Mouse (Mus musculus): ENCODE data around the gene Cox7a2l. TPM values are rescaled to one million over a fixed set of nuclear protein-coding genes. Genes with fewer than 3 reads are reported as not detected.

Cox7a2l gene
- 197 and 227 TPM in 2 replicates for polyA plus RNA-seq (2015; fragmentation: Nextera tagmentation; extraction: Ambion mirVana)

- Histone ChIP-seq H3K4me2 (ENCODE audit: low read length) (no peak within 1 kb of the TSS), H3K36me3 (ENCODE audit: control insufficient read depth, insufficient read depth, low read length) (no peaks in the 10 kb centered on the region), H3K27me3 (replicated peaks; ENCODE audit: control insufficient read depth, insufficient read depth, low read length) (no peaks in the 10 kb centered on the region), H3K9ac (ENCODE audit: low read depth, low read length) (no peak within 1 kb of the TSS), H3K4me3 (ENCODE audit: low read length) (no peak within 1 kb of the TSS), H3K9me3 (ENCODE audit: control insufficient read depth, low read length) (no peaks in the 10 kb centered on the region), H3K27ac (ENCODE audit: low read depth, low read length) (no peak within 1 kb of the TSS), H3K4me1 (ENCODE audit: control insufficient read depth, insufficient read depth, low read depth, low read length) (peaks cover 11% of the 10 kb centered on the region)
- 95% methylated on average over 8 of the region's 8 CpGs for WGBS
- no peak for ATAC-seq
These were observed at the start of gene Cox7a2l for GRCm38 (mm10) chr17:83517280-83518015. Cox7a2l (minus strand) TSS chr17:83517330.

- H3K9me3 ChIP-seq (ENCODE audit: control insufficient read depth, low read length), result no peaks in the 10 kb centered on the region
- no peak overlapping the region for H3K4me3 ChIP-seq (ENCODE audit: low read length)
- H3K9ac ChIP-seq (ENCODE audit: low read depth, low read length), result no peak overlapping the region
- WGBS, result 37% methylated on average over 4 of the region's 4 CpGs
- ATAC-seq, result peak; percentile 77
- no peak overlapping the region for H3K4me2 ChIP-seq (ENCODE audit: low read length)
- no peaks in the 10 kb centered on the region for H3K36me3 ChIP-seq (ENCODE audit: control insufficient read depth, insufficient read depth, low read length)
- no peaks in the 10 kb centered on the region for H3K27me3 ChIP-seq (replicated peaks; ENCODE audit: control insufficient read depth, insufficient read depth, low read length)
- H3K4me1 ChIP-seq (ENCODE audit: control insufficient read depth, insufficient read depth, low read depth, low read length), result peaks cover 3% of the 10 kb centered on the region; the same call in 1 of the 2 replicates
- H3K27ac ChIP-seq (ENCODE audit: low read depth, low read length), result no peak overlapping the region
These were observed 48.4 kb upstream of the Cox7a2l start for GRCm38 (mm10) chr17:83565506-83565905.

- Histone ChIP-seq H3K9me3 (ENCODE audit: control insufficient read depth, low read length) (no peaks in the 10 kb centered on the region), H3K9ac (ENCODE audit: low read depth, low read length) (no peak overlapping the region), H3K4me1 (ENCODE audit: control insufficient read depth, insufficient read depth, low read depth, low read length) (peaks cover 3% of the 10 kb centered on the region; the same call in 1 of the 2 replicates), H3K4me3 (ENCODE audit: low read length) (no peak overlapping the region), H3K36me3 (ENCODE audit: control insufficient read depth, insufficient read depth, low read length) (no peaks in the 10 kb centered on the region), H3K27me3 (replicated peaks; ENCODE audit: control insufficient read depth, insufficient read depth, low read length) (no peaks in the 10 kb centered on the region), H3K4me2 (ENCODE audit: low read length) (0 out of 2 replicates have a peak overlapping the region, but pooled peaks have one; percentile 0), H3K27ac (ENCODE audit: low read depth, low read length) (no peak overlapping the region)
- WGBS, result 56% methylated on average over 12 of the region's 12 CpGs
- ATAC-seq, result no peak
These were observed 47.1 kb upstream of the Cox7a2l start for GRCm38 (mm10) chr17:83564119-83564820.

GRCm38 (mm10) chr17:83563703-83564111 lies 46.6 kb upstream of the Cox7a2l start:
- H3K36me3 ChIP-seq (ENCODE audit: control insufficient read depth, insufficient read depth, low read length), result no peaks in the 10 kb centered on the region
- H3K27ac ChIP-seq (ENCODE audit: low read depth, low read length), result no peak overlapping the region
- peaks cover 3% of the 10 kb centered on the region; the same call in 1 of the 2 replicates for H3K4me1 ChIP-seq (ENCODE audit: control insufficient read depth, insufficient read depth, low read depth, low read length)
- WGBS, result 53% methylated on average over 10 of the region's 10 CpGs
- 0 out of 2 replicates have a peak overlapping the region, but pooled peaks have one; percentile 0 for H3K4me2 ChIP-seq (ENCODE audit: low read length)
- H3K4me3 ChIP-seq (ENCODE audit: low read length), result no peak overlapping the region
- no peaks in the 10 kb centered on the region for H3K9me3 ChIP-seq (ENCODE audit: control insufficient read depth, low read length)
- ATAC-seq, result 0 out of 2 replicates have a peak, but pooled peaks have one; percentile 31
- H3K9ac ChIP-seq (ENCODE audit: low read depth, low read length), result no peak overlapping the region
- H3K27me3 ChIP-seq (replicated peaks; ENCODE audit: control insufficient read depth, insufficient read depth, low read length), result no peaks in the 10 kb centered on the region

- Histone ChIP-seq H3K4me1 (ENCODE audit: control insufficient read depth, insufficient read depth, low read depth, low read length) (peaks cover 3% of the 10 kb centered on the region; the same call in 1 of the 2 replicates), H3K9ac (ENCODE audit: low read depth, low read length) (no peak overlapping the region), H3K4me3 (ENCODE audit: low read length) (no peak overlapping the region), H3K9me3 (ENCODE audit: control insufficient read depth, low read length) (no peaks in the 10 kb centered on the region), H3K36me3 (ENCODE audit: control insufficient read depth, insufficient read depth, low read length) (no peaks in the 10 kb centered on the region), H3K4me2 (ENCODE audit: low read length) (no peak overlapping the region), H3K27me3 (replicated peaks; ENCODE audit: control insufficient read depth, insufficient read depth, low read length) (no peaks in the 10 kb centered on the region), H3K27ac (ENCODE audit: low read depth, low read length) (no peak overlapping the region)
- no peak for ATAC-seq
- WGBS, result 94% methylated on average over 5 of the region's 5 CpGs
These were observed 45.3 kb upstream of the Cox7a2l start for GRCm38 (mm10) chr17:83562153-83563010.

GRCm38 (mm10) chr17:83559081-83559480 lies 42.0 kb upstream of the Cox7a2l start:
- WGBS, result 66% methylated on average over 8 of the region's 8 CpGs
- Histone ChIP-seq H3K27me3 (replicated peaks; ENCODE audit: control insufficient read depth, insufficient read depth, low read length) (no peaks in the 10 kb centered on the region), H3K4me3 (ENCODE audit: low read length) (no peak overlapping the region), H3K36me3 (ENCODE audit: control insufficient read depth, insufficient read depth, low read length) (no peaks in the 10 kb centered on the region), H3K4me1 (ENCODE audit: control insufficient read depth, insufficient read depth, low read depth, low read length) (peaks cover 3% of the 10 kb centered on the region; the same call in 1 of the 2 replicates), H3K27ac (ENCODE audit: low read depth, low read length) (no peak overlapping the region), H3K9me3 (ENCODE audit: control insufficient read depth, low read length) (no peaks in the 10 kb centered on the region), H3K4me2 (ENCODE audit: low read length) (no peak overlapping the region), H3K9ac (ENCODE audit: low read depth, low read length) (no peak overlapping the region)
- no peak for ATAC-seq

GRCm38 (mm10) chr17:83555836-83556235 lies 38.7 kb upstream of the Cox7a2l start:
- Histone ChIP-seq H3K4me1 (ENCODE audit: control insufficient read depth, insufficient read depth, low read depth, low read length) (no peaks in the 10 kb centered on the region), H3K27ac (ENCODE audit: low read depth, low read length) (no peak overlapping the region), H3K36me3 (ENCODE audit: control insufficient read depth, insufficient read depth, low read length) (no peaks in the 10 kb centered on the region), H3K9ac (ENCODE audit: low read depth, low read length) (no peak overlapping the region), H3K4me3 (ENCODE audit: low read length) (no peak overlapping the region), H3K27me3 (replicated peaks; ENCODE audit: control insufficient read depth, insufficient read depth, low read length) (no peaks in the 10 kb centered on the region), H3K9me3 (ENCODE audit: control insufficient read depth, low read length) (no peaks in the 10 kb centered on the region), H3K4me2 (ENCODE audit: low read length) (no peak overlapping the region)
- ATAC-seq, result no peak
- WGBS, result 97% methylated on average over 11 of the region's 11 CpGs

- Histone ChIP-seq H3K4me2 (ENCODE audit: low read length) (no peak overlapping the region), H3K9ac (ENCODE audit: low read depth, low read length) (no peak overlapping the region), H3K27ac (ENCODE audit: low read depth, low read length) (no peak overlapping the region), H3K4me1 (ENCODE audit: control insufficient read depth, insufficient read depth, low read depth, low read length) (no peaks in the 10 kb centered on the region), H3K4me3 (ENCODE audit: low read length) (no peak overlapping the region), H3K9me3 (ENCODE audit: control insufficient read depth, low read length) (no peaks in the 10 kb centered on the region), H3K36me3 (ENCODE audit: control insufficient read depth, insufficient read depth, low read length) (no peaks in the 10 kb centered on the region), H3K27me3 (replicated peaks; ENCODE audit: control insufficient read depth, insufficient read depth, low read length) (no peaks in the 10 kb centered on the region)
- WGBS, result 86% methylated on average over 7 of the region's 7 CpGs
- no peak for ATAC-seq
These were observed 37.9 kb upstream of the Cox7a2l start for GRCm38 (mm10) chr17:83554997-83555396.

Data from hindbrain, embryonic 16.5 days (tissue).